Mouse (Mus musculus): ENCODE results near the gene Eef1akmt2. TPM values are rescaled to one million over a fixed set of nuclear protein-coding genes. Genes with fewer than 3 reads are reported as not detected.

Eef1akmt2 gene
- polyA plus RNA-seq, 1 experiment from 2014 or later = 84.6 TPM

DNA sequence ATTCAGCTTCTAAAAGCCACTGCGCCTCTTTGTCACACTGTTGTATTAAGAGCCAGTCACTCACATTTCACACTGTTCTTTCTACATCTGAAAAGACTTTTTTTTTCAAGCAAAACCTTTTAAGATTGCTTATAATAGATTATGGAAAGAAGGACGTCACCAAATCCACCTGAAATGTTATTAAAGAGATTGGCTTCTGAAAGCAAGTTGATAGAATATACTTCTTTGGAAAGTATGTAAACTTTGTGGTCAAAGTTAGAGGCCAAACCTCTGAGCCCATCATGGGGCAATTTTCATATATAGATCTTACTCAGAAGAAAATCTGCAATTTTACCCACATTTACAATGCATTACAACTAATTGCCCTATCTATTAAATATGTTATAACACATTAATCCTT lies 35.9 kb downstream of the Eef1akmt2 start:
- H3K4me3 ChIP-seq = no peak overlapping the region
- no peak overlapping the region for H3K4me2 ChIP-seq
- H3K9ac ChIP-seq = no peak overlapping the region
- H3K9me3 ChIP-seq = no peaks in the 10 kb centered on the region
- no peaks in the 10 kb centered on the region for H3K36me3 ChIP-seq
- ATAC-seq (ENCODE audit: low FRiP score, low read depth) = no peak
- H3K27me3 ChIP-seq = no peaks in the 10 kb centered on the region
- peaks cover 21% of the 10 kb centered on the region for H3K4me1 ChIP-seq (replicated peaks)
- WGBS = 47% methylated on average over 2 of the region's 2 CpGs
- H3K27ac ChIP-seq (replicated peaks) = no peak overlapping the region

DNA sequence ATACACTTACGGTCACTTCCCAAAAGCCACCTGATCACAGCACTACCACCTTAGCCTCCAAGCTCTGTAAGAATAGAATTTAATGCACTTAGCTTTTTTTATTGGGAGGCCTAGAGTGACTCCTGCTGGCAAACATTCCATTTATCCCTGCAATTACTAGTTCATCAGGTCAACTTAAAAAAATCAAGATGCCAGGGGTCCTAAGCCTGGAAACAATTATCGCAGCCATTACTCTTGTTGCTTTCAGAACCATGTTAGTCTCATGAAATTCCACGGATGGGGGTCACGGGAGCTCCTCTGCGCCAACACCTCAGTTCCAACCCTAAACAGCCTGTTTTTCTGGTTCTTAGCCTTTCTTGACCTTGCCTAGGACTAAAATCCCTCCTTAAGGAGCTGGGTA lies 37.4 kb downstream of the Eef1akmt2 start:
- H3K27me3 ChIP-seq = no peaks in the 10 kb centered on the region
- H3K27ac ChIP-seq (replicated peaks) = no peak overlapping the region
- no peaks in the 10 kb centered on the region for H3K36me3 ChIP-seq
- no peak overlapping the region for H3K4me3 ChIP-seq
- no peaks in the 10 kb centered on the region for H3K9me3 ChIP-seq
- 81% methylated on average over 5 of the region's 5 CpGs for WGBS
- no peak overlapping the region for H3K4me2 ChIP-seq
- ATAC-seq (ENCODE audit: low FRiP score, low read depth) = no peak
- no peak overlapping the region for H3K9ac ChIP-seq
- peaks cover 35% of the 10 kb centered on the region for H3K4me1 ChIP-seq (replicated peaks)

DNA sequence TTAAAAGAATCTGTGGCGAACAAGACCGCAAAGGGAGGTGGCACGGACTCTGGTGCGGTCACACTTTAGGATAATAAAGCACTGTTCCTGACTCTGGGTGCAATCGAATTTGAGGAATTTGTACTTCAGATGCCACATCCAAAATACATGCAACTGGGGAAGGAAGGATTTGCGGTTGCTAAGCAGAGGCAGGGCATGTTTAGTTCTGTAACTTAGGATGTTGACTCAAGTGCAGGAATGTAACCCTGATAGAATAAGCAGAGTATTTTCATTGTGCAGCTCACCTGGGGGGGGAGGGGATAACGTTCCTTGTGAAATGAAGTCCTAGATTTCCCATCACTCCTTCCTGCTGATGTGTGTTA lies 38.4 kb downstream of the Eef1akmt2 start:
- under 1% methylated on average over 7 of the region's 7 CpGs for WGBS
- H3K4me1 ChIP-seq (replicated peaks) = peaks cover 45% of the 10 kb centered on the region
- peak overlapping the region; percentile 93 for H3K4me2 ChIP-seq
- no peaks in the 10 kb centered on the region for H3K27me3 ChIP-seq
- ATAC-seq (ENCODE audit: low FRiP score, low read depth) = no peak
- peak overlapping the region; percentile 63 for H3K4me3 ChIP-seq
- H3K27ac ChIP-seq (replicated peaks) = peak overlapping the region; percentile 89
- H3K9me3 ChIP-seq = no peaks in the 10 kb centered on the region
- H3K9ac ChIP-seq = peak overlapping the region; percentile 67
- no peaks in the 10 kb centered on the region for H3K36me3 ChIP-seq

DNA sequence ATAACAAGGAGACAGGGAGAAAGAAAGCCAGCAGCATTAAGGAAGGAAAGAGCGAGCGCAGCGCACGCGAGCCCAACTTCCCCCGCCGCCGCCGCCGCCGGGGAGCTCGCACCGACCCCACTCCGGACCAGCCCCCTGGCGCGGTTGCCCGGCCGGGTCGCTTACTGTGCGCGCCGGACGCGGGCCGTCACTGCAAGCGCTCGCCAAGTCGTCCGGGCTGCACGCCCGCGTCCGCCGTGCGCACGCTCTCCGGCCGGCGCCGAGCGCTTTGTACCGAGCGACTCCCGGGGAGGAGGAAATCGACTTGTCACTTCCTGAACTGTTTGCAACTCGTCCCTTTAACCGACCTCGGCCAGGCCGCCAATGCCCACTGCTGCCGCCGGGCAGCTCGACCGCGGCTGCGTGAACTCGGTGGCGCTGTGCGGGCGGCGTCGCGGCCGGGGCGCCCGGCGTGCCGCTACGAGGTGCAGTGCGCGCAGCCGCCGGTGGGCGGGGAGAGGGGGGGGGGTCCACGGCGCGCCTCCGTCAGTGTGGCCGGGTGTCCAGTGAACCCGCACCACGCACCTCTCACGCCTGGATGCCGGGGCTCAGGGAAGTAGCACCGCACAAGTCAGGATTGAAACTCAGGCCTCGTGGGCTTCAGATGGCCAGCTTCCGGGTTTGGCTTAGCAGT lies 38.9 kb downstream of the Eef1akmt2 start, which contains the start of gene Fam53b:
Gene Fam53b (minus strand): TSS at position 471 of the 673 bp plus-strand sequence.
- under 1% methylated on average over 81 of the region's 85 CpGs for WGBS
- Histone ChIP-seq H3K36me3 (no peaks in the 10 kb centered on the region), H3K27me3 (no peaks in the 10 kb centered on the region), H3K9me3 (no peaks in the 10 kb centered on the region), H3K4me3 (peak within 1 kb of the TSS; percentile 63), H3K4me2 (peak within 1 kb of the TSS; percentile 93), H3K27ac (replicated peaks) (peak within 1 kb of the TSS; percentile 89), H3K9ac (peak within 1 kb of the TSS; percentile 67), H3K4me1 (replicated peaks) (peaks cover 50% of the 10 kb centered on the region)
- ATAC-seq (ENCODE audit: low FRiP score, low read depth) = peak; percentile 59

DNA sequence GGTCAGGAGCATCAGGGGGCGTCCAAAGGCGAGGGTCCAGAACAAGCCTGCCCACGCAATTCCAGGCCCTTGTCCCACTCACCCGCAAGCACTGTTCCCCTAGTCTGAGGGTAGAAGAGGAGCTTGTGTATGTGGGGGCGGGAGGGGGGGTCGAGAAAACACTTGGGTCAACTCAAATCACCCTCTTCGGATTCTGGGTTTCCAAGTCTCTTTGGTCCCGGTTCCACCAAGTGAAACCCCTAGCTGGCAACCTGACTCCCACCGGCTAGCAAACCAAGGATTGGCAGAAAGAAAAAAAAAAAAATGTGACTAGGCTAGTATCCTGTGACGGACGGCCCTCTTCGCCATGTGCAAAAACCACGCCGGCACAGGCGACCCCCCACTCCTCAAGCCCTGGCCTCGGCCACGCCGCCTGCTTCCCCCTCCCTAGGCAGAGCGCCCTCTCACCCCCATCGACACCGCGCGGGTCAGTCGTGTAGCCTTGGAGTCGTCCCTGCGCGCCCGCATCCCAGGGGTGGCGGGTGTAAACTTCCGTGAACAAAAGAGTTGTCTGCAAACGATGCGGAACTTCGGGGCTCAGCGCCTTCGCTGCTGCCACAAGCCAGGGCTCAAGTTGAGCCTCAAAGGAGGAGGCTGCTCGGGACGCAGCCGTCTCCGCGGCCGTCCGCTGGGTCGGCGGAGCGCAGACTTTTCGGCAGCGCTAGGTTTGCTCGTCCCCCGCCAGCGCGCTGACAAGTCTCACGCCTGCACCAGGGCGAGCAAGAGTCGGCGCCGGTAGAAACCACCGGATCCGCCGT lies 39.7 kb downstream of the Eef1akmt2 start:
- H3K27me3 ChIP-seq = no peaks in the 10 kb centered on the region
- WGBS = under 1% methylated on average over 59 of the region's 59 CpGs
- H3K4me3 ChIP-seq = peak overlapping the region; percentile 63
- peak overlapping the region; percentile 93 for H3K4me2 ChIP-seq
- H3K9ac ChIP-seq = peak overlapping the region; percentile 67
- H3K9me3 ChIP-seq = no peaks in the 10 kb centered on the region
- peak; percentile 24 for ATAC-seq (ENCODE audit: low FRiP score, low read depth)
- no peaks in the 10 kb centered on the region for H3K36me3 ChIP-seq
- peak overlapping the region; percentile 89 for H3K27ac ChIP-seq (replicated peaks)
- peaks cover 58% of the 10 kb centered on the region for H3K4me1 ChIP-seq (replicated peaks)

DNA sequence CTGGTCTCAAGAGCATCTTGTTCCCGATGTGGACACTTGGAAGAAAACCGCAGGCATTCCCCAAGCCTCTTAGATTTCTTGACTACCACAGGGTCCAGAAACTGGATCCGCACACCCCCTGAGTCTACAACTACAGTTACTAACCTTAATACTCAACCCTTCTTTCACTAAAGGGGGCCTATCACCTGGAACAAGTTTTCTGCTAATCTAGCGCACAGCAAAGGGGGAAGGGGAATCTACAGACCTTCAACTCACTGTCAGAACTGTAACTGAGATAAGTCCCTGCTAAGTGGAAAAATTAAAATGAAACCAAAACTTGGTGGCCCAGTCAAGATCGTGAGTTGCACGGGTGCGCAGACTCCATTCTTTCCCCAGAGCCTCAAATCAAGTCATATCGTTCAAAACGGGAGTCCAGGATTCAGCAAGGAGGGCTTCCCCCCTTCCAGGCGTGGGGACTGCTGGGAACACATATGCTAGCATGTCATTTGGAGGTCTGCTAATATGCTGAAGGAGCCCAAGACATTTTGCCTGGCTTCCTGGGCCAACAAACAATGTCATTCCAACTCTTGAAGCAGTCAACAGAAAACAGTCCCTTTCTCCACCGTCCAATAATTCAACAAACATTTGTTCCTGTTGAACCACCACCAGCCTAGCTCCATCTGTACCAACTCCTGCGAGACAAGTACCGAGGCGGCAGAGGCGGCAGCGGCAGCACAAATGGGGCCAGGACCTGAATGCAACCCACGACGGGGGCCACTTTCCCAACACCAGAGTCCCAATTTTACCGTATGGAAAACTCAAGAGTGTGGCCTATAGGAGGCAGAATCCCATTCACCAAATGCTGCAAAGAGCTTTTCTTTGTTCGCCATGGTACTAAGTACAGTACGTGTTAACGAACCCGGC lies 40.5 kb downstream of the Eef1akmt2 start:
- Histone ChIP-seq H3K9ac (peak overlapping the region; percentile 67), H3K27me3 (no peaks in the 10 kb centered on the region), H3K4me2 (peak overlapping the region; percentile 93), H3K9me3 (no peaks in the 10 kb centered on the region), H3K4me1 (replicated peaks) (peaks cover 66% of the 10 kb centered on the region), H3K27ac (replicated peaks) (peak overlapping the region; percentile 89), H3K36me3 (no peaks in the 10 kb centered on the region), H3K4me3 (peak overlapping the region; percentile 63)
- WGBS = 8% methylated on average over 23 of the region's 23 CpGs
- ATAC-seq (ENCODE audit: low FRiP score, low read depth) = no peak

DNA sequence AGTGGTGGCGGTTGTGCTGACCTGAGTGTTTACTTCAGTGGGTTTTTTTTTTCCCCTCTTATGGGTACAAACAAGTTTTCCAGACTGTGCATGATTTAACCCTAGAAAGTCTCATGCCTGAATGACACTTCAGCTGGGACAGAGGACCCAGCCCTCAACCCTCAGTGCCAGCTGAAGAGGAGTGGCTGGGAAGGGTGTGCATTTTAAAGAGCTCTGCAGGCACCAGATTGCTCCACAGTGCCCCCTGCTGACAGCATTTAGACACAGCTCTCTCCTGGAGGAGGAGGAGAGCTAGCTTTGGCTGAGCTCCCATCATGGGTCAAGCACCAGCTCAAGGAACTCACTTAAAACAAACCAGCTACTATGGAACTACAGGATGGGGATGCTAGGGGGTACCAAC lies 41.6 kb downstream of the Eef1akmt2 start:
- Histone ChIP-seq H3K4me3 (no peak overlapping the region), H3K36me3 (no peaks in the 10 kb centered on the region), H3K27me3 (no peaks in the 10 kb centered on the region), H3K9ac (no peak overlapping the region), H3K4me2 (peak overlapping the region; percentile 93), H3K9me3 (no peaks in the 10 kb centered on the region), H3K4me1 (replicated peaks) (peaks cover 77% of the 10 kb centered on the region), H3K27ac (replicated peaks) (peak overlapping the region; percentile 72)
- WGBS = 63% methylated on average over 1 of the region's 1 CpGs
- peak; percentile 39; the same call in 1 of the 2 replicates for ATAC-seq (ENCODE audit: low FRiP score, low read depth)

DNA sequence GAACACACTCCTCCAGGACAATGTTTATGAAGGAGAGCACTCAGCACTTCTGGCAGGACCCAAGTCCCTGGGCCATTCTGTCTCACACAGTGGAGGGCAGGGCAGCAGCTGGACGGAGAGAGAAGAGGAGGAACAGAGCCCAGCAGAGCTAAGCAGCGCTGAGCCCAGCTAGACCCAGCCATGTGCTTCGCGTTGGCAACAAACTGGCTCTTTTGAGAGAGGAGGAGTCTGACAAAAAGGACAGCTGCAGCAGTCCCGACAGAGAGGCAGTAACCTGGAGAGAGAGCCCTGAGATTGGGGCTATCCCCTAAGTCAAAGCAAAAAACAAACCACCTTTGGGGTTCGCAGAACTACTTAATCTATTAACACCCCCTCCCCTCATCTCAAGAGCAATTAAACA lies 42.1 kb downstream of the Eef1akmt2 start:
- no peaks in the 10 kb centered on the region for H3K9me3 ChIP-seq
- WGBS = 12% methylated on average over 6 of the region's 6 CpGs
- H3K27ac ChIP-seq (replicated peaks) = peak overlapping the region; percentile 72
- ATAC-seq (ENCODE audit: low FRiP score, low read depth) = no peak
- no peak overlapping the region for H3K4me3 ChIP-seq
- H3K27me3 ChIP-seq = no peaks in the 10 kb centered on the region
- H3K4me2 ChIP-seq = peak overlapping the region; percentile 93
- H3K36me3 ChIP-seq = no peaks in the 10 kb centered on the region
- peaks cover 82% of the 10 kb centered on the region for H3K4me1 ChIP-seq (replicated peaks)
- H3K9ac ChIP-seq = no peak overlapping the region

DNA sequence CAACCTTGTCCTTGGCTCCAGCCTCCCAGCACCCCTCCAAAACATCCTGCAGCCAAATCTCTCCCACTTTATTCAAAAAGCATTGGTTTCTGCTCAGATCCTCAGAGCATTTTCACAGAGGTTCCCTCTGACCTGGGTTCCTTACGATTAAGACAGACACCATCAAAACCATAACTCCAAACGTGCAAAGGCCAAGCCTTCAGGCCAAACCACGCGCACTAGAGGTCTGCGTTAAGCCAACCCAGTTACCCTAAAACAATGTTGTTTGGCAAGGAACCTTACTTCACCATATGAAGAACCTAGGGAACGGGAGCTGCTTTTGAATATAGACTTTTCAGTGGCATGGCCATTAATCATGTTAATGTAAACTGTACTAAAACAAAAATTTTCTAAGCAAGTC lies 42.8 kb downstream of the Eef1akmt2 start:
- 19% methylated on average over 6 of the region's 6 CpGs for WGBS
- peaks cover 87% of the 10 kb centered on the region for H3K4me1 ChIP-seq (replicated peaks)
- no peaks in the 10 kb centered on the region for H3K9me3 ChIP-seq
- H3K4me2 ChIP-seq = peak overlapping the region; percentile 32
- H3K9ac ChIP-seq = 0 out of 2 replicates have a peak overlapping the region, but pooled peaks have one; percentile 12
- no peak overlapping the region for H3K4me3 ChIP-seq
- no peaks in the 10 kb centered on the region for H3K36me3 ChIP-seq
- H3K27ac ChIP-seq (replicated peaks) = peak overlapping the region; percentile 72
- ATAC-seq (ENCODE audit: low FRiP score, low read depth) = no peak
- H3K27me3 ChIP-seq = no peaks in the 10 kb centered on the region

DNA sequence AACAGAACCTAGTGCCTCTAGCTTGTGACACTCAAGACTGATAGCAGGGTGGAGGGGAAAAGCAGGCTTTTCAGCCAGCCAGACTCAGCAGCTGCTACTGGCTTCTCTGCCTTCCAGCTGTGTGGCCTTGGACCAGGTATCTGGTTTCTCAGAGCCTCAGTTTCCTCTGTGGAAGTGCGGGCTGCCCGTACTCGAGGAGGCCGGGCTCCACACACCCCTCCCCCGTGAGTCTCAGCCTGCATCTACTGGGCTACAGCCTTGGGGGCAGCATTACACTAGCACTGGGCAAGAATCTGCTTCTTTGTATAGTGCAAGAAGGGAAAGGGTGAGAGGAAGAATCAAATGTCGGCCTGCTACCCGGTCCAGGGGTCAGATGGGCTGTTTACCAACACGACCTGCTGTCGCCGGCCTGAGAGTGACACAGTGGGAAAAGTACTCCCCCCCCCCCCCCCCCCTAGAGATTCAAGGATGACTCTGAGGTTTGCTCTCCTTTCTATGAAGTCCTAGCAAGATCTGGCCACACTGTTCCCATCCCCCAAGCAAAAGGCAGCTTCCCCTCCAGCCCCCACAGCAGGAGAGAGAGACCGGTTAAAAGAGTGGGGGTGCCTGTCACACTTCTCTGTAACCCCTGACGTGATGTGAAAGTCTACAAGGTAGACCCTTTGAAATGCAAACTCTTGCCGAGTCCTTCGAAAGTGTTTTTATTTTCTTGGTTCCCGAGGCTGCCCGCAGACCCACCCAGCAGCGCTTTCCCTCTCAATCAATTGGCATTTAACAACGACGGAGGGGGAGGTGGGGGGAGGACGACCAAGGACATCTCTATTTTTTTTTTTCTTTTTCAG lies 43.4 kb downstream of the Eef1akmt2 start:
- ATAC-seq (ENCODE audit: low FRiP score, low read depth) = peak; percentile 47
- H3K4me1 ChIP-seq (replicated peaks) = peaks cover 82% of the 10 kb centered on the region
- WGBS = 5% methylated on average over 20 of the region's 20 CpGs

More for the DNA sequence above, 43.4 kb downstream of the Eef1akmt2 start:
- H3K36me3 ChIP-seq = no peaks in the 10 kb centered on the region
- peak overlapping the region; percentile 72 for H3K27ac ChIP-seq (replicated peaks)
- no peak overlapping the region for H3K4me3 ChIP-seq
- H3K27me3 ChIP-seq = no peaks in the 10 kb centered on the region
- peak overlapping the region; percentile 32 for H3K4me2 ChIP-seq
- H3K9ac ChIP-seq = peak overlapping the region; percentile 32; the same call in 1 of the 2 replicates
- no peaks in the 10 kb centered on the region for H3K9me3 ChIP-seq
